Mouse (Mus musculus): ENCODE data around the gene Clpb. TPM values are rescaled to one million over a fixed set of nuclear protein-coding genes. Genes with fewer than 3 reads are reported as not detected.

The Clpb gene
- polyA plus RNA-seq, 1 experiment from 2014 or later: 38.5 TPM

DNA sequence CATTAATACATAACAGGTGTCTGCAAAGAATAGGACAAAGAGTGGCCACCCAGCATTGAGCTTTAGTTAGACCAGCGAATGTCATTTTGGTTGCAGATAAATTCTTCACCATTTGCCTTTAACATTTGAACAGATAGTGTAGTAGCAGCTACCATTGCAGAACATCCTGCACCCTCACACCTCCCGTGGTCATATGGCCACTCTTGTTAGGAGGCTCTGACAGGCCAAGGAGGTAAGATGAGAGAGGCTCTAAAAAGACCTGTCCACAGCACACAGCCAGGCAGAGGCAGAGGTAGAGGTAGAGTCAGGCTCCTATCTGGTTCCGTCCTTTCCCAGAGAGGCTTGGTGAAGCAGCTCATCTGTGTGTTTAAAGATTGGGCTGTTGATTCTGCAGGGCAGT lies 17.5 kb downstream of the Clpb start:
- H3K9me3 ChIP-seq (ENCODE audit: control insufficient read depth, low read length): no peaks in the 10 kb centered on the region
- H3K4me3 ChIP-seq (replicated peaks; ENCODE audit: low read depth, low read length): no peak overlapping the region
- peaks cover 23% of the 10 kb centered on the region for H3K4me1 ChIP-seq (ENCODE audit: control insufficient read depth, insufficient read depth, low read length)
- no peak overlapping the region for H3K27ac ChIP-seq (replicated peaks; ENCODE audit: low read depth, low read length)
- ATAC-seq (ENCODE audit: low FRiP score, low TSS enrichment): no peak
- no peaks in the 10 kb centered on the region for H3K27me3 ChIP-seq (ENCODE audit: control insufficient read depth, insufficient read depth, low read length)
- no peak overlapping the region for H3K9ac ChIP-seq (replicated peaks; ENCODE audit: low read length)
- H3K36me3 ChIP-seq (ENCODE audit: control insufficient read depth, insufficient read depth, low read length): no peaks in the 10 kb centered on the region
- 85% methylated on average over 3 of the region's 3 CpGs for WGBS
- no peak for DNase-seq
- no peak overlapping the region for H3K4me2 ChIP-seq (ENCODE audit: low read length)

- ATAC-seq (ENCODE audit: low FRiP score, low TSS enrichment): no peak
- Histone ChIP-seq H3K4me1 (ENCODE audit: control insufficient read depth, insufficient read depth, low read length) (peaks cover 17% of the 10 kb centered on the region), H3K27ac (replicated peaks; ENCODE audit: low read depth, low read length) (no peak overlapping the region), H3K9me3 (ENCODE audit: control insufficient read depth, low read length) (no peaks in the 10 kb centered on the region), H3K4me3 (replicated peaks; ENCODE audit: low read depth, low read length) (no peak overlapping the region), H3K27me3 (ENCODE audit: control insufficient read depth, insufficient read depth, low read length) (no peaks in the 10 kb centered on the region), H3K4me2 (ENCODE audit: low read length) (no peak overlapping the region), H3K9ac (replicated peaks; ENCODE audit: low read length) (no peak overlapping the region), H3K36me3 (ENCODE audit: control insufficient read depth, insufficient read depth, low read length) (no peaks in the 10 kb centered on the region)
- WGBS: 34% methylated on average over 6 of the region's 6 CpGs
- no peak for DNase-seq
Measured at GRCm38 (mm10) chr7:101681565-101682071, 18.2 kb downstream of the Clpb start.

GRCm38 (mm10) chr7:101682886-101683285 lies 19.5 kb downstream of the Clpb start:
- Histone ChIP-seq H3K9ac (replicated peaks; ENCODE audit: low read length) (no peak overlapping the region), H3K27me3 (ENCODE audit: control insufficient read depth, insufficient read depth, low read length) (no peaks in the 10 kb centered on the region), H3K9me3 (ENCODE audit: control insufficient read depth, low read length) (no peaks in the 10 kb centered on the region), H3K36me3 (ENCODE audit: control insufficient read depth, insufficient read depth, low read length) (no peaks in the 10 kb centered on the region), H3K27ac (replicated peaks; ENCODE audit: low read depth, low read length) (no peak overlapping the region), H3K4me2 (ENCODE audit: low read length) (no peak overlapping the region), H3K4me3 (replicated peaks; ENCODE audit: low read depth, low read length) (no peak overlapping the region), H3K4me1 (ENCODE audit: control insufficient read depth, insufficient read depth, low read length) (peaks cover 10% of the 10 kb centered on the region)
- ATAC-seq (ENCODE audit: low FRiP score, low TSS enrichment) (no peak), DNase-seq (no peak)
- WGBS: 56% methylated on average over 5 of the region's 5 CpGs

DNA sequence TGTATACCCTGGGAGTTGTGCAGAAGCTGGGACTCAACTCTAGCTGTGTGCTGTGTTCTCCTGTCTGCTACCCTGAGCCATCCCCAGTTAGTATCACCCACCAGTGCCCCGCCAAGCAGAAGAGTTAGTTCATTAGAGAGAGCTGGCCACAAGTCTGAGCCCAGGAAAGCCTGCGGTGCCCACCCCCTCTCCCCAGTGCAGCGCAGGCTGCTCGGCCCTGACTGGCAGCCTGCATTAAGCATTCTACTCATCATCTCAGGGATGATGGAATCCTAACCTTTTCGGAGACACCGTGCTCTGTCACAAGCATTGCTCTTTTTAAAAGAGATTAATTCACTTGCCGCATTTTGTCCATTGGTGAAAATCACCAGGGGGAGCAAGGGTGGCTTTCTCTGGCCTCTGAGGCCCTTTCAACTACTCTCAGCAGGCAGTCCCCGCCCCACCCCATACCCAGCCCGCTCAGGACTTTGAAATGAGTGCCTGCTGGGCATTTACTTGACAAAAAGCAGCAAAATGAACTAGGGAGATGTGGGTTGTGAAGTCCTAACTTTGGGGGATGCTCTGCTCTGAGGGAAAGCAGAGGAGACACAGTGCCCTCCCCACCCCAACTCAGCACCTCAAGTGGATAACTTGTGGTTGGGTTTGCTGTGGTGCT lies 20.7 kb downstream of the Clpb start:
- Histone ChIP-seq H3K4me1 (ENCODE audit: control insufficient read depth, insufficient read depth, low read length) (peaks cover 10% of the 10 kb centered on the region), H3K4me2 (ENCODE audit: low read length) (no peak overlapping the region), H3K27me3 (ENCODE audit: control insufficient read depth, insufficient read depth, low read length) (no peaks in the 10 kb centered on the region), H3K9ac (replicated peaks; ENCODE audit: low read length) (no peak overlapping the region), H3K4me3 (replicated peaks; ENCODE audit: low read depth, low read length) (no peak overlapping the region), H3K27ac (replicated peaks; ENCODE audit: low read depth, low read length) (no peak overlapping the region), H3K36me3 (ENCODE audit: control insufficient read depth, insufficient read depth, low read length) (0 out of 2 replicates have a peak, but pooled peaks cover 5% of the 10 kb centered on the region), H3K9me3 (ENCODE audit: control insufficient read depth, low read length) (no peaks in the 10 kb centered on the region)
- WGBS: 3% methylated on average over 9 of the region's 9 CpGs
- ATAC-seq (ENCODE audit: low FRiP score, low TSS enrichment) (no peak), DNase-seq (peak; percentile 55)

DNA sequence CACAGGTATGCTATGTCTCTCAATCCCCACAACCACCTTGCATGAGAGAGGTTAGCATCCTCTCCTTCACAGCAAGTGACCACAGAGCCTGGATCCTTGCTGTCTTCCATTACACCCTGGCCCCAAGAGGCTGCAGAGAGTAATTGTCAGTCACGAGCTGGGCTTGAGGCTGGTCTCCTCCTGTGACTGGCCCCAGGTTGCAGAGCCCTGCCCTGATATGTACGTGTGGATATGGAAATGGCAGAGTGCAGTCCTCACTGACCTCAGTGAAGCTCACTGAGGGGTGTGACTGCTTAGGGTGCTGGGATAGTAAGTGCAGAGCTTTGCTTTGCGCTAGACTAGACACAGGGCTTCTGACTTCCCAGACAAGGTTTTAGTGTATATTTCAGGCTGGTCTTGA lies 21.2 kb downstream of the Clpb start:
- Histone ChIP-seq H3K36me3 (ENCODE audit: control insufficient read depth, insufficient read depth, low read length) (peaks cover 9% of the 10 kb centered on the region; the same call in 1 of the 2 replicates), H3K4me3 (replicated peaks; ENCODE audit: low read depth, low read length) (no peak overlapping the region), H3K9me3 (ENCODE audit: control insufficient read depth, low read length) (no peaks in the 10 kb centered on the region), H3K27ac (replicated peaks; ENCODE audit: low read depth, low read length) (no peak overlapping the region), H3K4me2 (ENCODE audit: low read length) (no peak overlapping the region), H3K27me3 (ENCODE audit: control insufficient read depth, insufficient read depth, low read length) (no peaks in the 10 kb centered on the region), H3K4me1 (ENCODE audit: control insufficient read depth, insufficient read depth, low read length) (peaks cover 10% of the 10 kb centered on the region), H3K9ac (replicated peaks; ENCODE audit: low read length) (no peak overlapping the region)
- no peak for ATAC-seq (ENCODE audit: low FRiP score, low TSS enrichment)
- WGBS: 30% methylated on average over 3 of the region's 3 CpGs
- no peak for DNase-seq

GRCm38 (mm10) chr7:101687144-101687543 lies 23.7 kb downstream of the Clpb start:
- H3K4me2 ChIP-seq (ENCODE audit: low read length): no peak overlapping the region
- ATAC-seq (ENCODE audit: low FRiP score, low TSS enrichment) (no peak), DNase-seq (no peak)
- peaks cover 10% of the 10 kb centered on the region for H3K4me1 ChIP-seq (ENCODE audit: control insufficient read depth, insufficient read depth, low read length)
- H3K27me3 ChIP-seq (ENCODE audit: control insufficient read depth, insufficient read depth, low read length): no peaks in the 10 kb centered on the region
- peaks cover 9% of the 10 kb centered on the region; the same call in 1 of the 2 replicates for H3K36me3 ChIP-seq (ENCODE audit: control insufficient read depth, insufficient read depth, low read length)
- H3K4me3 ChIP-seq (replicated peaks; ENCODE audit: low read depth, low read length): no peak overlapping the region
- no peaks in the 10 kb centered on the region for H3K9me3 ChIP-seq (ENCODE audit: control insufficient read depth, low read length)
- WGBS: 92% methylated on average over 2 of the region's 2 CpGs
- H3K27ac ChIP-seq (replicated peaks; ENCODE audit: low read depth, low read length): no peak overlapping the region
- H3K9ac ChIP-seq (replicated peaks; ENCODE audit: low read length): no peak overlapping the region

- Histone ChIP-seq H3K4me2 (ENCODE audit: low read length) (no peak overlapping the region), H3K9ac (replicated peaks; ENCODE audit: low read length) (no peak overlapping the region), H3K27me3 (ENCODE audit: control insufficient read depth, insufficient read depth, low read length) (no peaks in the 10 kb centered on the region), H3K36me3 (ENCODE audit: control insufficient read depth, insufficient read depth, low read length) (peaks cover 9% of the 10 kb centered on the region; the same call in 1 of the 2 replicates), H3K4me1 (ENCODE audit: control insufficient read depth, insufficient read depth, low read length) (no peaks in the 10 kb centered on the region), H3K4me3 (replicated peaks; ENCODE audit: low read depth, low read length) (no peak overlapping the region), H3K9me3 (ENCODE audit: control insufficient read depth, low read length) (no peaks in the 10 kb centered on the region), H3K27ac (replicated peaks; ENCODE audit: low read depth, low read length) (no peak overlapping the region)
- no peak for ATAC-seq (ENCODE audit: low FRiP score, low TSS enrichment)
- 18% methylated on average over 2 of the region's 2 CpGs for WGBS
- DNase-seq: peak; percentile 72
Measured at GRCm38 (mm10) chr7:101690471-101690870, 27.0 kb downstream of the Clpb start.

- Histone ChIP-seq H3K9ac (replicated peaks; ENCODE audit: low read length) (no peak overlapping the region), H3K27me3 (ENCODE audit: control insufficient read depth, insufficient read depth, low read length) (no peaks in the 10 kb centered on the region), H3K9me3 (ENCODE audit: control insufficient read depth, low read length) (no peaks in the 10 kb centered on the region), H3K4me3 (replicated peaks; ENCODE audit: low read depth, low read length) (no peak overlapping the region), H3K4me2 (ENCODE audit: low read length) (no peak overlapping the region), H3K4me1 (ENCODE audit: control insufficient read depth, insufficient read depth, low read length) (peaks cover 1% of the 10 kb centered on the region; the same call in 1 of the 2 replicates), H3K27ac (replicated peaks; ENCODE audit: low read depth, low read length) (no peak overlapping the region), H3K36me3 (ENCODE audit: control insufficient read depth, insufficient read depth, low read length) (peaks cover 9% of the 10 kb centered on the region; the same call in 1 of the 2 replicates)
- WGBS: 45% methylated on average over 8 of the region's 8 CpGs
- DNase-seq: no peak
- no peak for ATAC-seq (ENCODE audit: low FRiP score, low TSS enrichment)
Measured at GRCm38 (mm10) chr7:101691863-101692262, 28.4 kb downstream of the Clpb start.

DNA sequence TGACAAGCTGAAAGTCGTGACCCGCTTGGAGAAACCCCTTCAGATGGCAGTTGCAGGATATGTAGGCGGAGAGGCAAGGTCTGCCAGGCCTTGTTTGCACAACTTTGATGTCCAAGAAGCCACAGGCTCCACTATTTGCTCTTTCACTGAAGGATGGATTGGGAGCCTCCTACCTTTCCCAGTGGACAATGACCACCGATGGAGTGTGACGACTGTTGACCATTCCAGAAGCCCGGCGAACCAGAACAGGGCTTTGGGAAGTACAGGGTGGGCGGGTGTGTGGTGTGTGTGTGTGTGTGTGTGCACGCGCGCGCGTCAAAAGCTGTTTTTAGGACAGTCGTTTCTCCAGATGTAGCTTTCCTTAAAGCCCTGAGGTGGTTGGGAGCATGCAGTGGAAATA lies 29.0 kb downstream of the Clpb start:
- WGBS: 26% methylated on average over 14 of the region's 14 CpGs
- Histone ChIP-seq H3K9me3 (ENCODE audit: control insufficient read depth, low read length) (no peaks in the 10 kb centered on the region), H3K9ac (replicated peaks; ENCODE audit: low read length) (no peak overlapping the region), H3K4me1 (ENCODE audit: control insufficient read depth, insufficient read depth, low read length) (peaks cover 7% of the 10 kb centered on the region; the same call in 1 of the 2 replicates), H3K27me3 (ENCODE audit: control insufficient read depth, insufficient read depth, low read length) (no peaks in the 10 kb centered on the region), H3K4me3 (replicated peaks; ENCODE audit: low read depth, low read length) (no peak overlapping the region), H3K27ac (replicated peaks; ENCODE audit: low read depth, low read length) (no peak overlapping the region), H3K36me3 (ENCODE audit: control insufficient read depth, insufficient read depth, low read length) (peaks cover 9% of the 10 kb centered on the region; the same call in 1 of the 2 replicates), H3K4me2 (ENCODE audit: low read length) (no peak overlapping the region)
- ATAC-seq (ENCODE audit: low FRiP score, low TSS enrichment) (no peak), DNase-seq (no peak)

All from midbrain, embryonic 14.5 days (tissue).